Mouse (Mus musculus): ENCODE data around the gene Rbpjl. TPM values are rescaled to one million over a fixed set of nuclear protein-coding genes. Genes with fewer than 3 reads are reported as not detected.

The Rbpjl gene
- polyA plus RNA-seq, 1 experiment, result 0.19 TPM

DNA sequence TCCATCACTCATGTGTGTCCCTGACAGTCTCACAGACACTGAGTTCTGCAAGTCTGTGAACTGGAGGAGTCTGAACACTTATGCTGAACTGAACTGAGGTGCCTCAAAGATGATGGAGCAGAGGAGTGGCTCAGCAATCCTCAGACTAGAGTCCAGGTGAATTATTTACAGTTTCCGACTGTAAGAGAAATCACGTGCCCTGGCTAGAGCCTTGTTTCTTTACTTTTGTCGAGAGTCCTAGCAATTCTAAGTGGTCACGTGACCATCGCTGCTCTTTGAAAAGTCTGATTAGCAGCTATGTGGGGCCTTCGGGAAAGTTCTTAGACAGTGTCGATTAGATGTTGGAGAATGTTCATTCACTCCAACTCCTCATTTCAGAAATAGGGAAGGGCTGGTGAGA lies 55.0 kb downstream of the Rbpjl start:
- H3K4me3 ChIP-seq (ENCODE audit: low read depth, low read length), result 0 out of 2 replicates have a peak overlapping the region, but pooled peaks have one; percentile 0
- TF ChIP-seq CTCF (IDR thresholded peaks at IDR 0.05; ENCODE audit: extremely low read depth, insufficient read length, insufficient replicate concordance, low read depth, low read length), result no peak
- no peak for TF ChIP-seq POLR2A (IDR thresholded peaks at IDR 0.05; ENCODE audit: low read depth, low read length)
- H3K36me3 ChIP-seq (ENCODE audit: control insufficient read depth, insufficient read depth, low read length), result no peaks in the 10 kb centered on the region
- H3K4me1 ChIP-seq (ENCODE audit: control insufficient read depth, insufficient read depth, insufficient read length, low read length), result peaks cover 30% of the 10 kb centered on the region; the same call in 1 of the 2 replicates
- WGBS, result 16% methylated on average over 7 of the region's 7 CpGs
- H3K27ac ChIP-seq (ENCODE audit: insufficient read depth, low read depth, low read length), result peak overlapping the region; percentile 76
- no peaks in the 10 kb centered on the region for H3K27me3 ChIP-seq (ENCODE audit: control insufficient read depth, insufficient read depth, low read length)

GRCm38 (mm10) chr2:164458535-164458934 lies 55.6 kb downstream of the Rbpjl start:
- WGBS, result 16% methylated on average over 8 of the region's 8 CpGs
- peaks cover 30% of the 10 kb centered on the region; the same call in 1 of the 2 replicates for H3K4me1 ChIP-seq (ENCODE audit: control insufficient read depth, insufficient read depth, insufficient read length, low read length)
- peaks cover 5% of the 10 kb centered on the region for H3K36me3 ChIP-seq (ENCODE audit: control insufficient read depth, insufficient read depth, low read length)
- peak overlapping the region; percentile 20; the same call in 1 of the 2 replicates for H3K4me3 ChIP-seq (ENCODE audit: low read depth, low read length)
- TF ChIP-seq CTCF (IDR thresholded peaks at IDR 0.05; ENCODE audit: extremely low read depth, insufficient read length, insufficient replicate concordance, low read depth, low read length) (no peak), POLR2A (IDR thresholded peaks at IDR 0.05; ENCODE audit: low read depth, low read length) (no peak)
- no peaks in the 10 kb centered on the region for H3K27me3 ChIP-seq (ENCODE audit: control insufficient read depth, insufficient read depth, low read length)
- H3K27ac ChIP-seq (ENCODE audit: insufficient read depth, low read depth, low read length), result peak overlapping the region; percentile 92

DNA sequence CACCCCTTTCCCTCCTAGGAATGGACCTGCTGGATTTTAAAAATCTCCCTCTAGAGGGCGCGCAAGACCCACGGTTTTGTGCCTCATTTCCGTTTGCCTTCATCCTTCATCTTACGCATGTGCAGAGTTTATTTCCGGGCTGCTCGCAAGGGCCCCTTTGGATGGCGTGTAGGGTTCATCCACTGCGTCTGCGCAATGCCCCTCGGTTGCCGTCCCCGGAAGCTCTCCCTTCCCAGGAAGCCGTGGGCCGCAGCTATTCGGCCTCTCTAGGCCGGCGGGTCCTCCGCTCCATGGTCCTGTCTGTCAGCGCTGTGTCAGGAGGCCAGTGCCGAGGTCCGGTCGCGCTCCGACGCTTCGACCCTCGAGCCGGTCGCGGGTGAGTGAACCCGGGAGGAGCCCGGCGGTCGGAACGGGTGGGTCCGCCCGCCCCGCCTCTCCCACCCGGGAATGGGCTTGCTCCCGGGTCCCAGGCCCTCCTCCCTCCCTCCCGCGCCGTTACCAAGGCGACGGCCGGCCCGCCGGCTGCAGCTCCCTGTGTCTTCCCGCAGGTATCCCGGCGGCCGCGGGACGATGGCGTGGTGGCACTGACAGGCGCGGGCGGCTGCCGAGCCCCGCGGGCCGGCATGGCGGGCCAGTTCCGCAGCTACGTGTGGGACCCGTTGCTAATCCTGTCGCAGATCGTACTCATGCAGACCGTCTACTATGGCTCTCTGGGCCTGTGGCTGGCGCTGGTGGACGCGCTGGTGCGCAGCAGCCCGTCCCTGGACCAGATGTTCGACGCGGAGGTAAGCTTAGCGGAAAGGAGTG lies 58.0 kb downstream of the Rbpjl start, which contains the start of gene Gm20458:
Gene Gm20458 (plus strand): TSS at position 223 of the 807 bp plus-strand sequence.
- TF ChIP-seq CTCF (IDR thresholded peaks at IDR 0.05; ENCODE audit: extremely low read depth, insufficient read length, insufficient replicate concordance, low read depth, low read length), result peak; percentile 63; the same call in 1 of the 2 replicates
- peak; percentile 46; the same call in 1 of the 2 replicates for TF ChIP-seq POLR2A (IDR thresholded peaks at IDR 0.05; ENCODE audit: low read depth, low read length)
- H3K4me1 ChIP-seq (ENCODE audit: control insufficient read depth, insufficient read depth, insufficient read length, low read length), result peaks cover 18% of the 10 kb centered on the region; the same call in 1 of the 2 replicates
- WGBS, result under 1% methylated on average over 78 of the region's 79 CpGs
- peak within 1 kb of the TSS; percentile 70 for H3K4me3 ChIP-seq (ENCODE audit: low read depth, low read length)
- peaks cover 21% of the 10 kb centered on the region for H3K36me3 ChIP-seq (ENCODE audit: control insufficient read depth, insufficient read depth, low read length)
- H3K27ac ChIP-seq (ENCODE audit: insufficient read depth, low read depth, low read length), result peak within 1 kb of the TSS; percentile 61
- no peaks in the 10 kb centered on the region for H3K27me3 ChIP-seq (ENCODE audit: control insufficient read depth, insufficient read depth, low read length)

Other genes starting within 250 kb of the Rbpjl start
- gene Kcns1, start 232.0 kb upstream of the Rbpjl start, polyA plus RNA-seq (2012; rRNA removed), result 0.06 and 0.25 TPM in 2 replicates
- gene Wfdc5, start 220.4 kb upstream of the Rbpjl start, polyA plus RNA-seq (2012; rRNA removed), result 0.24 TPM in 1 of 2 replicates, not detected in the other
- not detected in 2 replicates for gene Wfdc12, start 212.5 kb upstream of the Rbpjl start, polyA plus RNA-seq (2012; rRNA removed)
- not detected in 2 replicates for gene Wfdc15a, start 203.0 kb upstream of the Rbpjl start, polyA plus RNA-seq (2012; rRNA removed)
- 1.2 TPM in 1 of 2 replicates, not detected in the other for gene Wfdc15b, start 181.5 kb upstream of the Rbpjl start, polyA plus RNA-seq (2012; rRNA removed)
- gene Svs2, start 164.7 kb upstream of the Rbpjl start, polyA plus RNA-seq (2012; rRNA removed), result not detected in 2 replicates
- not detected in 2 replicates for gene Svs3b, start 146.5 kb upstream of the Rbpjl start, polyA plus RNA-seq (2012; rRNA removed)
- gene Svs4, start 124.7 kb upstream of the Rbpjl start, polyA plus RNA-seq (2012; rRNA removed), result not detected in 2 replicates
- gene Svs3a, start 113.9 kb upstream of the Rbpjl start, polyA plus RNA-seq (2012; rRNA removed), result not detected in 2 replicates
- not detected in 2 replicates for gene Svs6, start 86.4 kb upstream of the Rbpjl start, polyA plus RNA-seq (2012; rRNA removed)
- gene Svs5, start 70.4 kb upstream of the Rbpjl start, polyA plus RNA-seq (2012; rRNA removed), result not detected in 2 replicates
- gene Slpi, start 14.0 kb upstream of the Rbpjl start, polyA plus RNA-seq (2012; rRNA removed), result 16.0 and 22.3 TPM in 2 replicates
- gene Matn4, start 2.0 kb downstream of the Rbpjl start, polyA plus RNA-seq (2012; rRNA removed), result 0.49 and 2.7 TPM in 2 replicates
- gene Sdc4, start 40.7 kb downstream of the Rbpjl start, polyA plus RNA-seq (2012; rRNA removed), result 21.3 and 52.2 TPM in 2 replicates
- gene Sys1, start 53.8 kb downstream of the Rbpjl start, polyA plus RNA-seq (2012; rRNA removed), result 187 and 276 TPM in 2 replicates
- gene Gm20458, start 57.8 kb downstream of the Rbpjl start, polyA plus RNA-seq (2012; rRNA removed), result 35.0 and 79.8 TPM in 2 replicates
- gene Trp53tg5, start 70.6 kb downstream of the Rbpjl start, polyA plus RNA-seq (2012; rRNA removed), result not detected in 2 replicates
- gene Dbndd2, start 83.0 kb downstream of the Rbpjl start, polyA plus RNA-seq (2012; rRNA removed), result 38.4 and 61.6 TPM in 2 replicates
- gene Pigt, start 94.4 kb downstream of the Rbpjl start, polyA plus RNA-seq (2012; rRNA removed), result 117 and 171 TPM in 2 replicates
- gene Wfdc2, start 159.3 kb downstream of the Rbpjl start, polyA plus RNA-seq (2012; rRNA removed), result 3.2 and 40.1 TPM in 2 replicates
- gene Spint3, start 170.3 kb downstream of the Rbpjl start, polyA plus RNA-seq (2012; rRNA removed), result not detected in 2 replicates
- not detected in 2 replicates for gene Wfdc6a, start 182.3 kb downstream of the Rbpjl start, polyA plus RNA-seq (2012; rRNA removed)
- not detected in 2 replicates for gene Eppin, start 190.5 kb downstream of the Rbpjl start, polyA plus RNA-seq (2012; rRNA removed)
- not detected in 2 replicates for gene Wfdc6b, start 210.4 kb downstream of the Rbpjl start, polyA plus RNA-seq (2012; rRNA removed)
- 0.05 TPM in 1 of 2 replicates, not detected in the other for gene Wfdc8, start 210.5 kb downstream of the Rbpjl start, polyA plus RNA-seq (2012; rRNA removed)
- not detected in 2 replicates for gene Wfdc16, start 235.7 kb downstream of the Rbpjl start, polyA plus RNA-seq (2012; rRNA removed)